Mouse (Mus musculus) layer of hippocampus, adult 2 months (tissue): ENCODE measurements at regions not wholly inside any gene's neighbourhood (a gene's known extent, or its start where the extent isn't known, plus 50 kb on each side); places are given as distances from the start of the nearest gene placed in this dataset.

Experiments used
- DNase-seq, 2 experiments: peaks; one replicate each; pipeline ENCODE4 v3.0.0; 2022; ENCODE audit warnings: low spot score in 2 of 2
- H3K27ac ChIP-seq: fragments of 200-600 bp; 2 replicates; pipeline ENCODE4 v1.8.1; 2022
- H3K4me3 ChIP-seq: fragments of 200-600 bp; 2 replicates; pipeline ENCODE4 v1.8.1; 2022; ENCODE audit warnings: mild to moderate bottlenecking
- CTCF ChIP-seq: fragments of 200-600 bp; conservative IDR thresholded peaks from 2 replicates; pipeline ENCODE4 v1.8.1; 2022; ENCODE audit warnings: antibody characterized with exemption, mild to moderate bottlenecking, moderate library complexity

GRCm38 (mm10) chr2:79557361-79557760, 77.8 kb upstream of the Itprid2 start:
- no peak for DNase-seq
- no peak overlapping the region for H3K27ac ChIP-seq
- H3K4me3 ChIP-seq = no peak overlapping the region
- no peak for TF ChIP-seq CTCF

GRCm38 (mm10) chr2:79566280-79566933, 68.7 kb upstream of the Itprid2 start:
- no peak overlapping the region for H3K4me3 ChIP-seq
- no peak overlapping the region for H3K27ac ChIP-seq
- DNase-seq = no peak
- TF ChIP-seq CTCF = no peak

DNA sequence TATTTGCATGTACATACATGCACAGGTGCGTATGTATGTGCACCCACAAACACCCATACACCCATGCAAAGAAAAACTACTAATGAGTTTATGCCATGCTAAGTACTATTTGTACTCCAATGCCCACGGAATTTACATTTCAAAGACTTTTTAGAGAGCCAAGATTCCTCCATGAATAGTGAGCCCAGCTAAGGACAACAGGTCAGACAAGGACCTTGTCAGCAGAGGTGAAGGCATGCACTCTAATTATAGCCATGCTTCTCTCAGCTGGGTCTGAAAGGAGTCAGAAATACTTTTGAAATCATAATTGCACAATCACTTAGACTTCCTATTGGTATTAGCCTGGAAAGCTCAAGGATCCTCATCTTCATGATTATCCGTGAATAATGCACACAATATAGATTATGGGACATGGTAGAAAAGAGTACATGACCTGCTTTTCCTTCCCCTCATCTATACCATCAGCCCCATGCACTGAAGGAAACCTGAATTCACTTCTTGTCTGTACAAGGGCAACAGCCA, 67.7 kb upstream of the Itprid2 start:
- no peak for DNase-seq
- Histone ChIP-seq H3K4me3 (no peak overlapping the region), H3K27ac (no peak overlapping the region)
- TF ChIP-seq CTCF = no peak

DNA sequence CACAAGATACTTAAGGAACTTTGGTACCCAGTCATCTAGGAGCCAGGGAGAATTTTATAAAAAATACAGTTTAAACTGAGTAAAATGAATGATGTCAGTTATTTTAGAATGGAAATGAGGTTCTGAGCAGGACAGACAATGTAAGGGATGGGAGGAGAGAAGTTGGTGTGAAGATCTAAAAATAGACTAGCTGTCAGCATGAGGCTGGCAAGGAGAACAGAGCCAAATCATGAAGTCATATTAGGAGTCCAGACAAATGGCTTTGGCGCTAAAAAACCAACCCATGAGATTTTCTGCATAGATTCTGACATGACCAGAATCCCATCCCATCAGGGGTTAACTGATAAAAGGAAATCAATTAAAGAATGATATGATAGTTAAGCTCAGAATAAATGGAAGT, 65.5 kb upstream of the Itprid2 start:
- no peak overlapping the region; the same call in 1 of the 2 replicates for H3K27ac ChIP-seq
- TF ChIP-seq CTCF = no peak
- no peak overlapping the region for H3K4me3 ChIP-seq
- DNase-seq = no peak

DNA sequence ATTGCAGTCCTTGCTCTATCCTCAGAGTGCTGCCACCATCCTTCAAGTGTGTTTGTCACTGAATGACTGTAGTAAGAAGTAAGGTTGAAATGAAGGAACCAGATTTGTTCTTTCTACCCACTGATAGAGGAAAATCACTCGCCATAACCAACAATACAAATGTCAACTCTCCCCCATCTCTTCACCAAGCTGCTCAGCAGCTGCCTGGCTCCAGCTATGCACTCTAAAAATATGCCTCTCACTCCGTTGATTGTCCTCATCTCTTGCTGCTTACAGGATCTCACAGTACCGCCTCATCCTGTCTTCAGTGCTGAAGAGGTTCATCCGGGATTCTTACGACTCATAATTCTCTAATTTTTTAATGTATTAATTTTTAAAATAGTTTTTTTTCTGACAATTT, 63.2 kb upstream of the Itprid2 start:
- Histone ChIP-seq H3K27ac (no peak overlapping the region), H3K4me3 (no peak overlapping the region)
- no peak for DNase-seq
- TF ChIP-seq CTCF = no peak

GRCm38 (mm10) chr2:79575074-79575473, 60.1 kb upstream of the Itprid2 start:
- DNase-seq = no peak
- H3K27ac ChIP-seq = no peak overlapping the region
- TF ChIP-seq CTCF = no peak
- H3K4me3 ChIP-seq = no peak overlapping the region

GRCm38 (mm10) chr2:79585022-79585774, 50.0 kb upstream of the Itprid2 start:
- no peak for TF ChIP-seq CTCF
- Histone ChIP-seq H3K4me3 (no peak overlapping the region), H3K27ac (no peak overlapping the region)
- no peak for DNase-seq
